Mouse (Mus musculus): Measurements from ENCODE around the gene Gal3st1.

The Gal3st1 gene

GRCm38 (mm10) chr11:4031961-4032360, 48.5 kb downstream of the Gal3st1 start:
- no peak for DNase-seq (ENCODE audit: low spot score)

GRCm38 (mm10) chr11:4033471-4033870, 50.0 kb downstream of the Gal3st1 start:
- no peak for DNase-seq (ENCODE audit: low spot score)

- no peak for DNase-seq (ENCODE audit: low spot score)
These were observed 50.7 kb downstream of the Gal3st1 start for GRCm38 (mm10) chr11:4034169-4034568.

GRCm38 (mm10) chr11:4035116-4035892, 51.9 kb downstream of the Gal3st1 start:
- DNase-seq (ENCODE audit: low spot score), result no peak

- no peak for DNase-seq (ENCODE audit: low spot score)
These were observed 52.5 kb downstream of the Gal3st1 start for GRCm38 (mm10) chr11:4035916-4036315.

- DNase-seq (ENCODE audit: low spot score), result no peak
These were observed 53.1 kb downstream of the Gal3st1 start for GRCm38 (mm10) chr11:4036365-4037084.

DNA sequence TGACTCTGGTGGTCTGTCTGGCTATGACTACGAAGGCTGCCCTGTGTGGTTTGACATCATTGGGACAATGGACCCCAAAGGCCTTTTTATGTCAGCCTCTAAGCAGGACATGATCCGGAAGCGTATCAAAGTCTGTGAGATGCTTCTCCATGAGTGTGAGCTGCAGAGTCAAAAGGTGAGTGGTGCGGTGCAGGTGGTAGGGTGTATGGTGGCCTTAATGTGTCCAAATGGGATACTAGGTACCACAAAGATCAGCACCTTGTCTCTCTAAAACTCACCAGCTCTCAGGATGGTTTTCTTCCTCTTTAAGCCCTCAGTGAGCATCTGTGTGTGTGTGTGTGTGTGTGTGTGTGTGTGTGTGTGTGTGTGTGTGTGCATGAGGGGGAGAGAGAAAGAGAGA, 56.5 kb downstream of the Gal3st1 start:
- no peak for DNase-seq (ENCODE audit: low spot score)

- DNase-seq (ENCODE audit: low spot score), result no peak
These were observed 57.7 kb downstream of the Gal3st1 start for GRCm38 (mm10) chr11:4041123-4041625.

GRCm38 (mm10) chr11:4043081-4043480, 59.6 kb downstream of the Gal3st1 start:
- DNase-seq (ENCODE audit: low spot score), result no peak

DNA sequence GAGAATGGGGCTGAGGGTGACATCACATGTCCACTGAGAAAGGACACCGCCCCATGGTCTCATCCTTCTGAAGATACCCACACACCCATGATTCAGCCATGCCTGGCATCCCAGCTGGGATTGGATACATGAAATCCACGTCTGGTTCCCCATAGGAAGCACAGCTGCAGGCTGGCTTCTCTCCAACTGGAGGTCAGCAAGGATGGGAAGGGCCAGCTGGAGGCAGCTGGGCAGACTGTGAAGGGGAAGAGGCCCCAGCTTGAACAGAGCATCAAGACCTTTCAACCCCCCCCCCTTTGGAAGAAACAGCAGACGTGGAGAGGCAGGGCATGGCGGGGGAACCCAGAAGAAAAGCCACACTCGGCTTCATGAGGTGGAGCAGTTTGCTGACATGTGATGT, 63.1 kb downstream of the Gal3st1 start:
- DNase-seq (ENCODE audit: low spot score), result no peak

DNA sequence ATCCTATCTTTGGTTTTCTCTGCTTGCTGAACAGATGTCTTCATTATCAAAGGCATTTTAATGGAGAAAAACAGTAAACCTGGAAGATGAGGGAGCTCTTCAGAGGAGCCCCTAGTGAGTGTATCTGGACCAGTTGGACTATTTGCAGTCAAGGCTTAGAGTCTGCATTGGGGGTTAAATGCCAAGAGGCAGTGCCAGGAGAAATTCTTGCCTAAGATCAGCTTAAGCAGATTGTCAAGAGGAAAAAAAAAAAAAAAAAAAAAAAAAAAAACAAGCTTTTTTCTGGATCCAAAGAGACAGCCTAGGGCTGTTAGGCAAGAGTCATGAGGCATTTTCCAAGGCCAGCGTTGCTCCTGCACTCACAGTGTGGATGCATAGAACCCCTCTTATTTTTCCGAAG, 64.3 kb downstream of the Gal3st1 start:
- DNase-seq (ENCODE audit: low spot score), result no peak

- no peak for DNase-seq (ENCODE audit: low spot score)
These were observed 65.0 kb downstream of the Gal3st1 start for GRCm38 (mm10) chr11:4048438-4048837.
